Comparison of ENCODE assay signal across 29 mouse cellular contexts in genomic region chr11:106125827-106126226, GRCm38 (mm10). TPM values are rescaled to one million over a fixed set of nuclear protein-coding genes. Genes with fewer than 3 reads are reported as not detected.
A peak's percentile ranks its signal among the peaks of the same experiment; 100 is the strongest.
DNase-seq lines count a peak whose midpoint lies in the region; TF ChIP-seq lines count a peak whose summit lies in the region.
"Had no signal": no experiment of that assay in that cellular context is flagged by ENCODE, and none has a peak within 500 bp of the region (broad histone marks: within the 10 kb centered on the region; RNA-seq: fewer than 3 reads in every experiment).

No protein-coding gene starts in this region.

- H3K4me1 ChIP-seq in lung, adult 2 months (ENCODE audit: control insufficient read depth, insufficient read depth, low read length): peaks cover 11% of the 10 kb centered on the region
- H3K4me1 ChIP-seq: embryonic facial prominence, embryonic 13.5 days; embryonic facial prominence, embryonic 15.5 days; forebrain, embryonic 10.5 days; forebrain, embryonic 12.5 days had no signal

- no peak overlapping the region for H3K4me3 ChIP-seq in lung, adult 2 months (replicated peaks; ENCODE audit: extremely low read depth, low read depth, low read length)
- H3K4me3 ChIP-seq: embryonic facial prominence, embryonic 13.5 days; embryonic facial prominence, embryonic 15.5 days; erythroblast, embryonic 14.5 days; forebrain, embryonic 10.5 days; forebrain, embryonic 12.5 days had no signal

- peak; percentile 23 for DNase-seq in heart, adult 11 months
- DNase-seq in heart, postnatal 14 days: no peak
- DNase-seq in T-cell, adult 2 months (ENCODE audit: low spot score): peak; percentile 26
- DNase-seq in splenic B cell, adult 2 months (ENCODE audit: low read depth, low spot score): peak; percentile 22
- no peak for DNase-seq in frontal cortex, postnatal 36 days (ENCODE audit: low spot score in 2 of 2)
- no peak for DNase-seq in lung, adult 2 months
- DNase-seq: adrenal gland, adult 2 months; adrenal gland, postnatal 10 days; adrenal gland, postnatal 25 days; cerebellum, adult 11 months; cerebellum, adult 18-20 months; cerebellum, adult 8-10 months; cerebellum, adult 9-11 months; cerebellum, postnatal 14 days; cerebellum, postnatal 36 days; embryo, embryonic 11 days had no signal

- 34% methylated on average over 1 of the region's 1 CpGs for WGBS in lung, adult 2 months

- intact Hi-C loops in heart, postnatal 14 days (cut with DNase I): no loop called here

- H3K27me3 ChIP-seq in splenic B cell, adult 2 months (ENCODE audit: control insufficient read depth, insufficient read depth, low read length, poor library complexity, severe bottlenecking): no peaks in the 10 kb centered on the region
- H3K27me3 ChIP-seq: embryonic facial prominence, embryonic 13.5 days; embryonic facial prominence, embryonic 15.5 days; forebrain, embryonic 12.5 days; Patski had no signal

- H3K36me3 ChIP-seq in splenic B cell, adult 2 months (ENCODE audit: control insufficient read depth, insufficient read depth, low read length, poor library complexity, severe bottlenecking): peaks cover 7% of the 10 kb centered on the region

- no peak for TF ChIP-seq CTCF in lung, adult 2 months (IDR thresholded peaks at IDR 0.05; ENCODE audit: insufficient read depth, low read length)

- no peak for TF ChIP-seq POLR2A in lung, adult 2 months (IDR thresholded peaks at IDR 0.05; ENCODE audit: borderline replicate concordance, extremely low read depth, low read depth, low read length)

RNA-seq across cellular contexts. Expression of gene Gm10840, which starts 34.8 kb away (rescaled TPM):
- not detected for total RNA-seq in heart, postnatal 14 days (2021)
- polyA plus RNA-seq in lung, adult 2 months (2012; rRNA removed): not detected in 2 replicates
- total RNA-seq: adrenal gland, adult 2 months; adrenal gland, postnatal 10 days; adrenal gland, postnatal 25 days; adrenal gland, postnatal 4 days; common myeloid progenitor, adult 5-6 weeks; G1E had no signal
- polyA plus RNA-seq: adrenal gland, adult 2 months; brain, embryonic 14.5 days; C2C12; embryonic facial prominence, embryonic 11.5 days; embryonic facial prominence, embryonic 13.5 days; erythroblast, embryonic 14.5 days; forebrain, embryonic 12.5 days; forebrain, embryonic 14.5 days; G1E; Patski had no signal

RNA-seq across cellular contexts. Expression of gene Limd2, which starts 34.8 kb away (rescaled TPM):
- 10 to 100 TPM in 1 of 2 experiments, 1 to 10 TPM in 1; 9.7 to 19.3 TPM for total RNA-seq in heart, postnatal 14 days (2021)
- polyA plus RNA-seq in lung, adult 2 months (2012; rRNA removed): 72.7 and 114 TPM in 2 replicates

RNA-seq across cellular contexts. Expression of gene Map3k3, which starts 41.4 kb away (rescaled TPM):
- 10 to 100 TPM; 45.9 to 47.1 TPM for total RNA-seq in heart, postnatal 14 days (2021)
- 52.6 and 61.6 TPM in 2 replicates for polyA plus RNA-seq in lung, adult 2 months (2012; rRNA removed)

RNA-seq across cellular contexts. Expression of gene Taco1, which starts 60.0 kb away (rescaled TPM):
- total RNA-seq in heart, postnatal 14 days (2021): 10 to 100 TPM; 51.2 to 59.8 TPM
- 9.3 and 9.7 TPM in 2 replicates for polyA plus RNA-seq in lung, adult 2 months (2012; rRNA removed)

Comparison
In these comparisons a context has a peak if more than half of its experiments do, and no peak if none do; other contexts are left out.
1. DNase-seq: peak in heart, adult 11 months (single experiment), T-cell, adult 2 months (single experiment) and splenic B cell, adult 2 months (single experiment); none in heart, postnatal 14 days (0 of 2), frontal cortex, postnatal 36 days (0 of 2) and lung, adult 2 months (single experiment).